Mouse (Mus musculus): ENCODE results near the gene Zfyve27.
A peak's percentile ranks its signal among the peaks of the same experiment; 100 is the strongest.

Gene Zfyve27

DNA sequence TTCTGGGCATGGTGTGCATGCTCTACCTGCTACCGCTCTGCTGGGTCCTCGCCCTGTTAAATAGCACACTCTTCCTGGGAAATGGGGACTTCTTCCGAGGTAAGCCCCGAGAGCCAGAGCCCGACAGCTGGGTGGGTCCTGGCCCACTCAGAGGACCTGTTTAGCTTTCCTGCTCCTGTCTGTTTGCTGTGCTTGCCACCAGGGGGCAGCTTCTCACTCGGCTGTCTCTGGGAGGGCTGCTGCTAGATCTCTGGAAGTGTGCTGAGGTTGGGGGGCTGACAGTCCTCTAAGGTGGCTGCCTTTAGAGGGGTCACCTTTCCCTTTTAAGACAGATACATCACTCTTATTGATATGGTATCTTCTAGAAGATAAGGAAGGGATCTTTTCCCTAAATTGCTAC, 18.9 kb downstream of the Zfyve27 start:
- DNase-seq = peak; percentile 41 to 58

DNA sequence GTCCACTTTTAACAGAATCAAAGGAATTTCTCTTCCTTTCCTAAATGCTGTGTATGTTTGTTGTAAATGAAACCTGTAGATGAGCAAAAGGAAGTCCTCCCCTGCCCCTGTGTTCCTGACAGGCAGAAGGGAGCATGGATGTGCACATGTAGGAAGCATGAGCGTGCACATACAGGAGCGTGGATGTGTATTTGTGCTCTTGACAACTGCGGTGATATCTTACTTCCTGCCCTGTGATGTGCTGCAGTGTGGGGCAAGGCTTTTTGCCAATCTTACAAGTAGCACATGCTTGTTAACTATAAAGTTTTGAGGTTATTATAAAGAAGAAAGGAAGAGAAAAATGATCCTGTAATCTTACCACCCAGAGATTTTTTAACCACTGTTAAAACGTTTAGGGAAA, 26.0 kb downstream of the Zfyve27 start:
- no peak for DNase-seq

DNA sequence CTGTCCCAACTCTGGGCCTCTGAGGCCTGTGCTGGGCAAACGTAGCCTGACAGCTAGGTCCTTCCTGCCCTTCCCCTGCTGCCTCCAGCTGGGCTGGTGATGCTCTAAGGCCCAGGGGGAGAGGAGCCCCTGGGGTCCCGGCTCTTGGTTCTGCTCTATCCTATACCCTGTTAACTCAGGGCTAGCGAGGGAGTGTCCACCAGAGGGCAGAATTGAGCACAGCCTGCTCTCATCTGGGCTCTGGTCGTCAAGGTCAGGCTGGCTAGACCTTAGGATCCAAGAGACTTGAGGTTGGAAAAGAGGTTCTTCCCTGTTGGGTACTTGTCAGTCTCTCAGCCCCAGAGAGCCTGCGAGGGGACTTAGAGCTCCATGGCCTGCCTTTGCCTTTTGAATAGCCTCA, 26.7 kb downstream of the Zfyve27 start:
- peak; percentile 81 to 86 for DNase-seq

DNA sequence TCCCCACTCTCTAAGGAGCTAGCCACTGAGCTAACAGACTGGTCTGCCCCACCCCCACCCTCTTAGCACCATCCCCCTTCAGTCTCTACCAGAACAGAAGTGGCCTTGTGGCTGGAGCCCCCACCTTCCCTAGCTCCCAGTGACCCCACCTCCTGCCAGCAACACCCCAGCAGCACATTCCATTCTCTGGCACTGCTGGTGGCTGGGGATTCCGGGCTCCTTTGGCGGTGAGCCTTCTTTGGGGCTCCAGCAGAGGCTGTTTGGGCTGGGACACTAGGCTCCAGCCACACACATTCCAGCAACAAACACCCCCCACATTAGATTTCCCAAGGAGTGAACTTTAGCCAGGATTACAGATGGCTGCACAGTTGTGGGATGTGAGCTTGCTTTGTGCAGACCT, 29.6 kb downstream of the Zfyve27 start:
- no peak for DNase-seq

DNA sequence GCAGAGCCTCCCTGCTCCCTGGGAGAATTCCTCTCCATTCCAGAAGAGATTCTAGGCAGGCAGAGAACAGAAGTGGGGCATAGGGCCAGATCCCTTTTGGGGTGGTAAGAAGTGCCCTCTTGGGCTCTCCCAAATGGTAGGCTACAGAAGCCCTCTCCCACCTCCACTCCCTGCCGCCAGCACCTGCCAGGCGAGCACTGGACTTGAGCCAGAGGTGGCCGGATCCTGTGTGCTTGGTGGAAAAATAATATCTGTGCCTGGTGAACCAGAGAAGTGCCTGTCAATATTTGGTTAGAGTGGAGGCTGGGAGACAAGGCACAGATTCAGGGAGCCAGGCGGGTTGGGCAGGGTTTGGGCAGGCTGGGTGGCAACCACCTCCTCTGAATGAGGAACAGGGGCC, 32.6 kb downstream of the Zfyve27 start:
- peak; percentile 58 to 70 for DNase-seq

DNA sequence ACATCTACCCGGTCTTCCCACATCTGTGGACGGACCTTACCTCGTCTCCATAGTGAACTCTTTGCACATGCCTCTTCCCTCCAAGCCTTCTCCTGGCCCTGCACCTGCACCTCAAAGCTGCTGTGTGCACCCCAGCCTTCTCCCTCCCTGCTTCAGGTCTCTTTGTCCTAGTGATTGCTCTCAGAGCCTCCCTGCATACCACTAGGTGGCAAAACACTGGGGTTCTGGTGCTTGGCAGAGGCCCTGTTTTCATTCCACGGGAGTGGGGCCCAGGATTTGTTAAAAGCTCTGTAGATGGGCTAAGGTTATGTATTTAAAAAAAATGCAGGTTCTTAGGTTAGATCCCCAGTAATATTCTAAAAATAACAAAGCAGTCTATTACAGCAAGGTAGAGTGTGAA, 33.3 kb downstream of the Zfyve27 start:
- DNase-seq = no peak

DNA sequence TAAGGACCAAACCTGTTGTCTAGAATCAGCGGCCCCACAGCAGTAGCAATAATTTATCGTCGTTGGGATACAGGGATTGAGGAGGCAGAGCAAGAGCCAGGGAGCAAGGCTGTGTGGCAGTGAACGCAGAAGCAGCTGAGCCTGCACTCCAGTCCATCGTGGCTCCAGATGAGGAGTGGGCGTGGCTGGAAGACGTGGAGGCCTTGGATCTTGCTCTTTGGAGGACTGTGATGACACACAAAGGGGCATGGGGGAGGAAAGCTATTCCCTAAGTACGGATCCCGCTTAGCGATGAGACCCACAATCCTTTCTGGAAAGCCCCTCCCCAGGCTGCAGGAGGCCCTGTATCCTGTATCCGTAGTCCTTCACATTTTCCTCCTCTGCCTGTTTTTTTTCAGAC, 34.3 kb downstream of the Zfyve27 start:
- no peak for DNase-seq

DNA sequence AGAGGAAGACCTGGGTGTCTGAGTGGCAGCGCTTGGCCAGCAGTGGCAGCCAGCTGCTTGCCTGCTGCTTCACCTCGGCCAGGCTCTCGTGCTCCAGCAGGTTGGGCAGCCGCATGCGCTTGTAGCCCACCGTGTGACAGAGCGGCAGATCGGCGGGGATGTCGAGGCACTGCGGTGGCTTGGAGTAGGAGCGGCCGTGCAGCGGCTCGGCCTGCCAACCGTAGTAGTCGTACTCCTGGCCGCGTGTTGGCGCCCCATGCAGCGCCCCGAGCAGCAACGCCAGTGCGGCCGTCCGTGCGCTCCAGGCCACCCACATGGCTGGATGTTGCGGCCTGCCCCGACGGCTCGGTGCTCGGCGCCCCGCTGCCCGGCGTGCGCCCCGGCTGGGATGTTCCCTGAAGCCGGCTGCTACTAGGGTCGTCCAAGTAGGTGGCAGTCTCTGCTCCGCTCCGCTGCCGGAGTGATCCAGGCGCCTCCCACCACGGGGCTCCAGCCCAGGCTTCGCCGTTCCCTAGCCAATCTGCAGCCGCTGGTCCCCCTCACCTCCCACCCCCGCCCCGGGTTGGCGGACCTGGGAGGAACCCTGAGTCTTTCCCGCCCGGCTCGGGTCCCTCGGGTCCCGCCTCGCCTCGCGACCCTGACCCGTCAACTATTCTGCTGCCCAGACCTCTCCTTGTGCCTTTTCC, 38.1 kb downstream of the Zfyve27 start, which contains the start of gene Sfrp5:
Gene Sfrp5, minus strand, starts transcription at position 557 of the 686 bp plus-strand sequence.
- DNase-seq = peak in 1 of 2 experiments; percentile 41

DNA sequence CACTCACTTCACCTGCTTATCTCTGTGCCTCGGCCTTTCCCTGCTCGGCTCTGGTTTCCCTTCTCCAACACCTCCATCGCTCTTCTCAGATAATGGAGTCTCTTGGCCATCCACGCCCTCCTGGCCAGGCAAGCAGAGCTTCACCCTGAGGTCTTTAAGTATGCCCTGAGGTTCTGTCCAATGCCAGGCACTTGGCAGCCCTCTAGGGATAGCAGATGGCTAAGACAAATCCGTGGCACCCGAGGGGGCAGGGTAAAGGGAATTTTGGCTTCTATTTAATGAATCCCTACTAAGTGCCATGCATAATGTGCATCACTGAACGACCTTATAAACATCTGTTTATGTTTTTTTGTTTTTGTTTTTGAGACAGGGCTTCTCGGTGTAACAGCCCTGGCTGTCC, 38.7 kb downstream of the Zfyve27 start:
- peak; percentile 44 to 60 for DNase-seq

DNA sequence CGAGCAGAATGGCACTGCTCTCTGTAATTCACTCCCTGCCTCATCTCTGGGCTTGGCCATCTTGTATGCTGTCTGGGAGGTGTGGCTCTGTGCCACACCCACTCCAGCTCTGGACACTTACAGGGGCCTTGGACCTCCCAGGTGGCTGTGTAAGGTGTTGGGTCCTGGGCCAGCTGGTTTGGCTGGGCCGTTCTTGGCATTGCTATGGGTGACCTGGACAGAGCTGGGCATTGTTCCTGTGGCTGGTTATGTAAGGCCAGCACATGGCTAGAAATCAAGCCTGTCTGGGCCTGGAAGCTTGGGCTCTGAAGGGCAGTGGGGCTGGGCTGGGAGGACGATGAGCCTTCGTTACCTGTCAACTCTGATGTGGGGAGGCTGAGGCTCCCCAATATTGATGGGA, 40.6 kb downstream of the Zfyve27 start:
- peak; percentile 87 to 88 for DNase-seq

DNA sequence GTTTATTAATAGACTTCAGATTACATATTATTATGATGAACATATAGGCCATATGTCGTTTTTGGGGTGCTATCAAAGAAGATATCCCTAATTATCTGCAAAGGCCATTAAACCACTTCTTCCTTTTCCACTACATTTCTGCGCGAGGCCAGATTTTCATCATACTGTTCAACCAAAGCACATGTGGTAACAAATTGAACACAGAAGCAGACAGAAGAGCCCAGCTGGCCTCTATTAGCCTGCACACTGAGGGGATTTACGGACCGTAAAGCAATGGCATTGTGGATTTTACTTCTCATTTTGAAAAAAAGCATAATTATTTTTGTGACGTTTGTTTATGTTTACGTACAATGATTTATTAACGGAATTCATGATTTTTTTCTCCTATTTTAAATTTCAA, 41.5 kb downstream of the Zfyve27 start:
- DNase-seq = no peak

DNA sequence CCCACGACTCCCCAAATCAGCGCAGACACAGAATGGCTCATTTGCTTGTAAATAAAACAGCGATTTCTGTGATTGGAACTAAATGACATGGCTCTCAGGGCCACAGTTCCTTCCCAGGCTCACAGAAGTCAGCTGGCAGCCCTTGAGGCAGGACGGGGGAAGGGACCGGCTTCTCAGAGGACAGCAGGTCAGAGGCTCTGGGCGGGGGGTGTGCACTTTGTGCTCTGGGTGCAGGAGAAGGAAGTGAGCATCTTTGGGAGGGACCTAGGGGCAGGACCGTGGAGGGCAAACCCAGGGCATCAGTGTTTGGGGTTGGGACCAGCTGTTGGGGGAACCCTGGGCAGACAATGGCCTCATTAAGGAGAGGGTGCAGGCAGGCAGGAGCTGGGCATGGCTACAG, 45.7 kb downstream of the Zfyve27 start:
- no peak for DNase-seq

DNA sequence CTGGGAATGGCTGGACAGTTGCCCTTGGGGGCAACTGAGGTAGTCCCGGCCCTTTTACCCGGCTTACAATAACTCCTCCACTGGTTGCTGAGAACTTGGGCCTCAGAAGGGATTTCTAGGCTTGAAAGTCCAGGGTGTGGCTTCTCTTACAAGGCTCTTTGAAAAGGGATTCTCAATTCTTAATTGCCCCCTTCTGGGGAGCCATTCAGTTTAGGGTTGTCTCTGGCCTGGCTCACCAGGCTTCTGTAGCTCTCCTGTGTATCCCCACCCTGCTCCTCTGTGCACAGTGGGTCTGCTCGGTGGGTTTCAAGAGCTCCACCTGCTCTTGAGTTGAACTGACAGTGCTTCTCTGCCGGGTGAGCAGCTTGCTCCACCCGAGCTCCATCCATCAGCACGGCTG, 46.2 kb downstream of the Zfyve27 start:
- no peak for DNase-seq

DNA sequence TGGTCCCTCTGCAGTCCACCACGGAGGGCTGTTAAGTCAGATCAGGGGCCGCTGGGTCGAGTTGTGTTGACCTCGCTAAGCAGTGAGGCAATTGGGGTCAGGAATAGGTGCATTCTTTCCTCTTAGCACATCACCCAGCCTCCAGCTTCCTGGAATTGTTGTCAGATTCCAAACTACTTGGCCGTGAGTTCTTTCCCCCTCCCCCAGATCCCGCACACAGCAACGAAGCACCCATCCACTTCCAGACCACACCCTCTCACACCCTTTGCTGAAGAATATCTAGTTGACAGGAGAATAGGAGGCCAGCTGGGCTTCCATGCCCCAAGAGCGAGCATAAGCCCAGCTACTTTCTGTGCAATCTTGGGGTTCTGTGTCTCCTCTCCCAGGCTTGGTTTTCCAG, 48.2 kb downstream of the Zfyve27 start:
- DNase-seq = no peak

DNA sequence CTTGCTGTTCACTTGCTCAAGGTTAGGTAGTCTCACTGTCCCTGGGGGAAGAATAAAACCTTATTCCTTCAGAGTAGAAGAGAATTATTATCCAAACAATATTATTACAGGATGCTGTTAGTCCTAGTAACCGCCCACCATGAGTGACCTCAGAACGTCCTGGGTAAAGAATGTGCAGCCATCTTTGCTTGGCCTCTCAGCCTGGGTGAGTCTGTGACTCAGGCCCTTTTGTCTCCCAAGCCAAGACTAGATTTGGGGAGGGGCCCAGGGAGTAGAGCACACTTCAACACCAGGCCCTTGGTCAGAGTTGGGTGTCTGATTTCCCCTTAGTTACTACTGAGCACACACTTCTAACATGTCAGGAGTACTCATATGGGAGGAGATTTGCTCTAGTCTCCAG, 50.9 kb downstream of the Zfyve27 start:
- no peak for DNase-seq

DNA sequence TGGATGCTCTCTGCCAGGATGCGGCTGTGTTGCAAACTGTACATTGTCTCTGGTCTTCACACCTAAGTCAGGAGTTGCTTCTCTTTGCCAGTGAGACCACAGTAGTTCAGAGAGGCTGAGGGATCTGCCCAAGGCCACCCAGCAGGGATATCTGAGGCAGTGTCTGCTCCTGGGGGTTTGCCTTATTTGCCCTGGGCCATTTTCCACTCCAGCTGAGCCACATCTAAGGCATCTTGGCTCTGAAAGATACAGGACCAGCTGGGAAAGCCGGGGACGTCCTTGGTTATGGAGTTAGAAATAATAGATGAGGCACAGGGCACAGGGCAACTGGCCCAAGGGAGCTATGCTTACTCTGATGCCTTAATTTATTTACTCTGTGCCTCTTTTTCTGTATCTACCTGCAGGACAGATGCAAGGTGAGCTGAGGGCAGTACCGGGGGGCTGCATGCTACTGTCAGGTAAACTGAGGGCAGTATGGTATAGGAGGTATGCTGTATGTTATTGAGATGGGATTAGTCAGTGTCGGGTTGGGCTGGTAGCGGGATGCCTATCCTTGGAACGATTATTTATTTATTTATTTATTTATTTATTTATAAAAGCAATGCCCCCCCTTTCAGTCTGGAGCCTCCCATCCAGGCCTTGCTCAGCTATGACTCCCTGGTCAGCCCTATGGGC, 53.1 kb downstream of the Zfyve27 start:
- DNase-seq = peak in 1 of 2 experiments; percentile 50

DNA sequence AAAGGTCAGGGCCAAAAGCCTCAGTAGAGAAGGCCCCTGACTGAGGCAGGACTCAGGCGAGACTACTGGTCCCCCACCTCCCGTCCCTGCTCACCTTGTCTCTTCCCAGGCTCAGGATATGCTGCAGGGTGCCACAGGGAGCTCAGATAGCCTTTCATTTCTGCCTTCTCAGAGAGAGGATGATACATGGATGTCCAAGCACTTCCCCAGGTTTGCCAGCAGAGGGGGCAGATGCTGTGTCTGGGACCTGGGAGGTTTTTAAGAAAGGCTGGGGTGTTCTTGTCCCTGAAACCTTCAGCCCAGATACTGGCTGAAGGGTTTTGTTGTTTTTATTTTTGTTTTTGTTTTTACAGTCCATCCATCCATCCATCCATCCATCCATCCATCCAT, 53.6 kb downstream of the Zfyve27 start:
- DNase-seq = peak; percentile 79 to 83

DNA sequence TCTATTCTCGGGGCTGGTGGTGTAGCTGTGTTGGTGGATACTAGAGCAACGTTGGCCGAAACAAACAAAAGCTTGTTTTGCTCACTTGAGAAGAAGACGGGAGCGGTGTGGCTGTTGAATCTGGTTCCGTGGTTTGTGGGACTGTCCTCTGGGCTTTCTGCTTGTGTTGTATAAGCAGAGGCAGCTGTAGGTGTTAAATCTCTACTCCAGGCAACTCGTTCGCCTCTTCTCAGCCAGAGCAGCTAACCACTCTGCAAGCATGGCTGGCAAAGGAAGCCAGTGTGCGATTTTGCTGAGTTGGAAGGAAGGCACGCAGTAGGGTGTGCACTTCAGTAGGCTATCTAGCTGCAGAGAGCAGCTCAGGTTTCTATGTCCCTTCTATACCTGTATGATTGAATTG, 62.7 kb downstream of the Zfyve27 start:
- DNase-seq = no peak

DNA sequence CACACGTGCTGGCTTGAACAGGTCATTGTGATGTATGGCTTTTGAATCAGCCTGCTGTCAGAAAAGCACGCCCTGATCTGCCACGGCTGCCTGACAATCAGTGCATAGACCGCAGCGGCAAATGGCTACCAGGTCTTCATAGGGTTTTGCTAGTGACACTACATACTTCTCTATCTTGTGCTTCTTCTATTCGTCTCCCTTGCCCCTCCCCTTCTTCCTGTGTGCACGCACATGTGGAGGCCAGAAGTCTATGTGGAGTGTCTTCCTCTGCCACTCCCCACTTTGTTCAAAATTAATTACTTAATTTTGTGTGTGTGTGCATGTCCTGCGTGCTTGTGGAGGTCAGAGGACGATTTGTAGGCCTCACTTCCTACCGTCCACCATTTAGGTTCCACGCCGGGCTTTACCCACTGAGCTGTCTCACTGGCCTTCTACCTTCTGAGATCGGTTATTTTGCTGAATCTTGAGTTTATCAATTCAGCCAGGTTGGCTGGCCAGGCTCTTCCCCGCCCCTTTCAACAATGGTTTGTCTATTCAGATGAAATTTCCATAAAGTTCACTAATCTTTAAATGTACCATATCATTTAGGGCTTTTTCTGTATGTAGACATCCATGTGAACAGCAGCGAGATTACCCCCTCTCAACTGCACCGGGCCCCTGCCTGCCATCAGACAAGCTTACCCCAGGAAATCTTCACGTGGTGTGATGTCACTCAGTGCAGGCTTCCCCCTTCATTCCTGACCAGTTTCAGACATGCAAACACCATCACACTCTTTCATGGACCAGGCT, 65.9 kb downstream of the Zfyve27 start:
- no peak for DNase-seq

DNA sequence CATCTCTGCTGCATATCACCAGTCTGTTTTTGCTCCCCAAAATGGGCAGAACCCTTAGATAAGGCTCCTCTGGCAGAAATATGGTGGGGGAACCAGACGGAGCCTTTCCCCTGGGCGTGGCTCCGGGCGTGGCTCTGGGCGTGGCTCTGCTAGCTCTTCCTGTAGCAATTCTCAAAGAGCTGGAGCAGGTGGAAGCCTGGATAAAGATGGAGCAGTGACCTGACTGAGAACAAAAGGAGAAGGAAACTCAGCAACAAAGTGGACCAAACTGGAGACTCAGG, 66.5 kb downstream of the Zfyve27 start:
- DNase-seq = no peak

DNA sequence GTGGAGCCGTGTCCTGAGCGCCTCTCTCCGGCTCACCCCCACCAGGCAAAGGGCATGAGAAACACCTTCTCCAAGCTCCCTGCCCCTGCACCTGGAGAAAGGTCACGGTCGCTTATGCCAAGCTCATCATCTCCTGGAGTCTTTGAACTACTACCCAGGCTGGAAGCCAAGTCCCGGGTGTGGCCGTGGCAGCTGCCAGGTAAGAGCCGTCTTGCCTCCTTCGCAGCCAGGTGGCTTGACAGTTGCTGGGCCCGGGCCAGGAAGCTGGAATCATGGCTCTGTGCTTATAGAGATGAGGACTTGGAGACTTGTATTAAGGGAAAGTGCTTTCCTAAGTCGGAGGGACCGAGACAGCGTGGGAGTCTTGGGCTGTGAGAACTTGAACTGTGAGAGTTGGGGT, 67.2 kb downstream of the Zfyve27 start:
- DNase-seq = peak; percentile 72 to 81

DNA sequence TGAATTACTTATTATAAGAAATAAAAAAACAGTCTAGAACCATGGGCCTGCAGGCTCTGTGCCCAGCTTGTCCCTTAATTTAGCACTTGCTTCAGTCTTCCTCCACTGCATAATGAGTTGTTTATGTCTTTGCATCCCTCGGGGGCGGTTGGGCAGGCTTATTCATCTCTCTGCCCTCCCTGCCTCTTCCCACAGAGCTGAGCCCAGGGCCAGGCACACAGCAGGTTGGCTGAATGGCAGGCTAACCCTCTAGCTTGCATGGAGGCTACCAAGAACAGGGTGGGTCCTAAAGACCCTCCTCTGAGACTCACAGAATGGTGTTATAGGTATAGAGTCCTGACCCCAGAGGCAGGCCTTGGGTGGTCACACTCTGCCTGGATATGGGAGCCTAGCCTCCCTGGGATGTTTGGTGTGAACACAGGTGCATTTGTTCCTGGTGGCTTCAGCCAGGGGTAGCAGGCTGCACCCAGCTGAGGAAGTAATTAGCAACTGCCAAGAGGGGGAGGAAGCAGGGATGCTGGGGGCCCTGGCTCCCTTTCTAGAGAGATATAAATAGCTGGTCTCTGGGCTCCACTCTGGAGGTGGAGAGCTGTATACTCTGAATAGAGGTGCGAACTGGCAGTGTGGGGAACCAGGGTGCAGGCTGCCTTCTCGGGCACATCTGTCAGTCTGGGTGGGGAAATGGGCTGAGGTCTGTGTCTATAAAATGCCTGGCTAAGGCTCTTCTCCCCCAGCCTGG, 74.0 kb downstream of the Zfyve27 start:
- peak; percentile 34 to 37 for DNase-seq

DNA sequence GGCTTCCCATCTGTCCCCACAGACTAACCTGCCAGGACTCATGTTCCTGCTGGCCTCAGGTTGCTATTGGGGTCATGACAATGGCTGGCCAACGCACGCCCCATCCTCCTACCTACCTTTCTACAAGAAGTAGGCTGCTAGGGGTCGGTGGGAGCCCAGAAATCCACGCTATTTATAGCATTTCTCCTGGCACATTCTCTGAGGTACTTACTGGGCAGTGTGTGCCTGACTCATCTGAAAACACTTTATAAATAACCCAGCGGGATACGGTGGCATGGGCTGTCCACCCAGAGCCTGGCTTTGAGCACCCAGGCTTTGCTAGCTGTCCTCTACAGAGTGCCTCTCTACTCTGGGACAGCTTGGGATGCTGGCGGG, 74.6 kb downstream of the Zfyve27 start:
- peak in 1 of 2 experiments; percentile 38 for DNase-seq

Measured in cerebellum, postnatal 25 days (tissue).